Comparison of ENCODE assay signal across 10 mouse cellular contexts in the genomic region with DNA sequence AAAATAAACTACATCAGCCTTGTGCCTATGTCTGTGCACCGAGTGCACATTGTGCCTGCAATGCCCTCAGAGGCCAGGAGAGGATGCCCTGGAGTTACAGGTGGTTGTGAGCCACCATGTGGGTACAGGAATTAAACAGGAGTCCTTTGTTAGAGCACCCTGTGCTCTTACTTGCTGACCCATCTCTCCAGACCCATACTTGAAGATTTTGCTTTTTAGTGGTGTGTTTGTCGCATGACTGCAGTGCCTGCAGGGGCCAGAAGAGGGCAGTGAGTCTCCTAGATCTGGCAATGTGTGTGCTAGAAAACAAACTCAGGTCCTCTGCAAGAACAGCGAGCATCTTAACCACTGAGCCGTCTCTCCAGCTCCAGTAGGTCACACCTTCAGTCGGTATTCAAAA. TPM values are rescaled to one million over a fixed set of nuclear protein-coding genes. Genes with fewer than 3 reads are reported as not detected.
A peak's percentile ranks its signal among the peaks of the same experiment; 100 is the strongest.
DNase-seq lines count a peak whose midpoint lies in the region; ATAC-seq lines count a peak whose summit lies in the region.
"Had no signal": no experiment of that assay in that cellular context is flagged by ENCODE, and none has a peak within 500 bp of the region (broad histone marks: within the 10 kb centered on the region; RNA-seq: fewer than 3 reads in every experiment).

No protein-coding gene starts in this region.

- no peak overlapping the region for H3K4me3 ChIP-seq in intestine, embryonic 14.5 days (ENCODE audit: low read depth, low read length)
- H3K4me3 ChIP-seq in intestine, embryonic 15.5 days (replicated peaks) = no peak overlapping the region
- H3K4me3 ChIP-seq: midbrain, embryonic 12.5 days had no signal

- no peaks in the 10 kb centered on the region for H3K9me3 ChIP-seq in intestine, embryonic 14.5 days (ENCODE audit: control insufficient read depth, low read length)
- H3K9me3 ChIP-seq in intestine, embryonic 15.5 days = no peaks in the 10 kb centered on the region
- H3K9me3 ChIP-seq: midbrain, embryonic 12.5 days had no signal

- WGBS in intestine, embryonic 14.5 days = 62% methylated on average over 5 of the region's 5 CpGs
- 62% methylated on average over 5 of the region's 5 CpGs for WGBS in intestine, embryonic 15.5 days

- no peak overlapping the region for H3K4me2 ChIP-seq in intestine, embryonic 14.5 days (ENCODE audit: low read length)
- no peak overlapping the region for H3K4me2 ChIP-seq in intestine, embryonic 15.5 days (replicated peaks)
- H3K4me2 ChIP-seq: midbrain, embryonic 12.5 days had no signal

- ATAC-seq in intestine, embryonic 14.5 days (replicated peaks; ENCODE audit: low FRiP score, low TSS enrichment, low read depth) = no peak
- no peak for ATAC-seq in intestine, embryonic 15.5 days

- peak; percentile 60 for DNase-seq in intestine, embryonic 14.5 days (ENCODE audit: low spot score)
- peak; percentile 66 to 67 for DNase-seq in B cell, adult 2 months
- peak; percentile 20 for DNase-seq in Muller cell, postnatal 12 days (ENCODE audit: inconsistent ontology term)
- peak; percentile 23 for DNase-seq in cerebellum, adult 9-11 months
- peak; percentile 65 for DNase-seq in kidney, adult 9 months
- DNase-seq in naive thymus-derived CD4-positive, alpha-beta T cell, adult 2 months (ENCODE audit: low read depth) = peak; percentile 63
- no peak for DNase-seq in yolk sac, embryonic 10.5 days (ENCODE audit: low spot score)

- H3K4me1 ChIP-seq in intestine, embryonic 14.5 days (replicated peaks; ENCODE audit: control insufficient read depth, insufficient read depth, low read length) = no peaks in the 10 kb centered on the region; the same call in 1 of the 2 replicates
- 0 out of 2 replicates have a peak, but pooled peaks cover 2% of the 10 kb centered on the region for H3K4me1 ChIP-seq in intestine, embryonic 15.5 days (replicated peaks)

- H3K9ac ChIP-seq in intestine, embryonic 14.5 days (ENCODE audit: low read length) = no peak overlapping the region
- H3K9ac ChIP-seq in intestine, embryonic 15.5 days = no peak overlapping the region
- H3K9ac ChIP-seq: midbrain, embryonic 12.5 days had no signal

- no peak overlapping the region for H3K27ac ChIP-seq in intestine, embryonic 14.5 days (ENCODE audit: low read depth)
- no peak overlapping the region for H3K27ac ChIP-seq in intestine, embryonic 15.5 days
- H3K27ac ChIP-seq: midbrain, embryonic 12.5 days had no signal

- H3K36me3 ChIP-seq in intestine, embryonic 14.5 days (ENCODE audit: control insufficient read depth, insufficient read depth, low read length) = 0 out of 2 replicates have a peak, but pooled peaks cover 4% of the 10 kb centered on the region
- no peaks in the 10 kb centered on the region for H3K36me3 ChIP-seq in intestine, embryonic 15.5 days
- H3K36me3 ChIP-seq: midbrain, embryonic 12.5 days had no signal

- no peaks in the 10 kb centered on the region; the same call in 1 of the 2 replicates for H3K27me3 ChIP-seq in intestine, embryonic 14.5 days (replicated peaks; ENCODE audit: control insufficient read depth, insufficient read depth, low read length)
- H3K27me3 ChIP-seq in intestine, embryonic 15.5 days (replicated peaks) = 0 out of 2 replicates have a peak, but pooled peaks cover 2% of the 10 kb centered on the region
- H3K27me3 ChIP-seq: midbrain, embryonic 12.5 days had no signal

RNA-seq across cellular contexts. Expression of gene Mtfmt, which starts 1.4 kb away (rescaled TPM):
- polyA plus RNA-seq in intestine, embryonic 14.5 days (2014; fragmentation: Nextera tagmentation; extraction: Ambion mirVana) = 19.5 and 20.2 TPM in 2 replicates
- polyA plus RNA-seq in intestine, embryonic 15.5 days (2015; fragmentation: Nextera tagmentation; extraction: Ambion mirVana) = 18.6 and 22.1 TPM in 2 replicates

RNA-seq across cellular contexts. Expression of gene Slc51b, which starts 11.4 kb away (rescaled TPM):
- polyA plus RNA-seq in intestine, embryonic 14.5 days (2014; fragmentation: Nextera tagmentation; extraction: Ambion mirVana) = 0.36 and 0.80 TPM in 2 replicates
- 7.4 and 8.7 TPM in 2 replicates for polyA plus RNA-seq in intestine, embryonic 15.5 days (2015; fragmentation: Nextera tagmentation; extraction: Ambion mirVana)
- polyA plus RNA-seq: gonadal fat pad, adult 2 months; midbrain, embryonic 12.5 days had no signal

RNA-seq across cellular contexts. Expression of gene Spg21, which starts 26.6 kb away (rescaled TPM):
- polyA plus RNA-seq in intestine, embryonic 14.5 days (2014; fragmentation: Nextera tagmentation; extraction: Ambion mirVana) = 85.9 and 92.8 TPM in 2 replicates
- 90.2 and 102 TPM in 2 replicates for polyA plus RNA-seq in intestine, embryonic 15.5 days (2015; fragmentation: Nextera tagmentation; extraction: Ambion mirVana)

RNA-seq across cellular contexts. Expression of gene Rasl12, which starts 35.8 kb away (rescaled TPM):
- polyA plus RNA-seq in intestine, embryonic 14.5 days (2014; fragmentation: Nextera tagmentation; extraction: Ambion mirVana) = 2.6 and 2.7 TPM in 2 replicates
- polyA plus RNA-seq in intestine, embryonic 15.5 days (2015; fragmentation: Nextera tagmentation; extraction: Ambion mirVana) = 4.2 and 4.7 TPM in 2 replicates

RNA-seq across cellular contexts. Expression of gene Kbtbd13, which starts 42.7 kb away (rescaled TPM):
- 0.66 and 1.1 TPM in 2 replicates for polyA plus RNA-seq in intestine, embryonic 14.5 days (2014; fragmentation: Nextera tagmentation; extraction: Ambion mirVana)
- polyA plus RNA-seq in intestine, embryonic 15.5 days (2015; fragmentation: Nextera tagmentation; extraction: Ambion mirVana) = 2.5 and 2.6 TPM in 2 replicates
